Mouse (Mus musculus) midbrain, postnatal 0 days (tissue): ENCODE measurements around the gene Elmo2. TPM values are rescaled to one million over a fixed set of nuclear protein-coding genes. Genes with fewer than 3 reads are reported as not detected.

Experiments used
- ATAC-seq: fragments of 200-750 bp; cut with Nextera tagmentation; 2 replicates; pipeline ENCODE4 v1.8.0; 2017; ENCODE audit warnings: moderate number of reproducible peaks, mild to moderate bottlenecking, moderate TSS enrichment, moderate library complexity; ENCODE audit not compliant: low FRiP score
- DNase-seq: peaks from one replicate; pipeline ENCODE4 v3.0.0-alpha.2; 2015; ENCODE audit warnings: low spot score
- H3K27ac ChIP-seq: fragments of 300-500 bp; sonication (generic); 2 replicates; pipeline ENCODE4 v1.5.1; 2014; ENCODE audit warnings: low read depth, mild to moderate bottlenecking, low read length, mixed read lengths
- H3K27me3 ChIP-seq: fragments of 300-500 bp; sonication (generic); 2 replicates; pipeline ENCODE4 v1.6.1; 2014; ENCODE audit warnings: low read length, control low read depth, mixed read lengths; ENCODE audit not compliant: insufficient read depth
- H3K36me3 ChIP-seq: fragments of 300-500 bp; sonication (generic); 2 replicates; pipeline ENCODE4 v1.6.1; 2014; ENCODE audit warnings: low read length, control low read depth, mixed read lengths; ENCODE audit not compliant: insufficient read depth
- H3K4me1 ChIP-seq: fragments of 300-500 bp; sonication (generic); 2 replicates; pipeline ENCODE4 v1.6.1; 2014; ENCODE audit warnings: mild to moderate bottlenecking, control low read depth, antibody characterized with exemption, low read length, mixed read lengths; ENCODE audit not compliant: insufficient read depth
- H3K4me2 ChIP-seq: fragments of 300-500 bp; sonication (generic); 2 replicates; pipeline ENCODE4 v1.6.1; 2014; ENCODE audit warnings: low read depth, mild to moderate bottlenecking, low read length, mixed read lengths; ENCODE audit not compliant: poor library complexity, severe bottlenecking
- H3K4me3 ChIP-seq: fragments of 300-500 bp; sonication (generic); 2 replicates; pipeline ENCODE4 v1.5.1; 2014; ENCODE audit warnings: low read depth, mild to moderate bottlenecking, low read length, moderate library complexity
- H3K9ac ChIP-seq: fragments of 300-500 bp; sonication (generic); replicated peaks from 2 replicates; pipeline ENCODE4 v1.6.1; 2014; ENCODE audit warnings: mild to moderate bottlenecking, low read length, moderate library complexity, mixed read lengths; ENCODE audit not compliant: poor library complexity, severe bottlenecking
- H3K9me3 ChIP-seq: fragments of 300-500 bp; sonication (generic); 2 replicates; pipeline ENCODE4 v1.6.1; 2016; ENCODE audit warnings: low read length, control low read depth
- CTCF ChIP-seq: IDR thresholded peaks from 2 replicates; pipeline ENCODE4 v1.5.1; 2016; ENCODE audit warnings: antibody characterized with exemption, mild to moderate bottlenecking
- WGBS: fragments of 180-500 bp; shearing (Covaris S2); extraction: QIAGEN DNeasy Blood & Tissue Kit; methylation state at CpG from one replicate; pipeline ENCODE4 v1.1.7; 2014; 5-methylcytosine and 5-hydroxymethylcytosine counted together
- polyA plus RNA-seq: library from polyadenylated mRNA; unstranded; fragments of >200 nt; fragmentation: Nextera tagmentation; extraction: Ambion mirVana; gene quantifications from 2 replicates; pipeline ENCODE4 v1.2.1, GENCODE M21; 2015
- total RNA-seq: library from RNA; depleted of rRNA; stranded (reverse); fragments of >200 nt; gene quantifications from 2 replicates; pipeline ENCODE4 v1.2.3, GENCODE M21; 2014

The Elmo2 gene
- total and polyA plus RNA-seq, 2 experiments from 2014 or later: 77.2 to 99.4 TPM

GRCm38 (mm10) chr2:165351828-165352513, 25.7 kb upstream of the Elmo2 start:
- H3K9ac ChIP-seq: no peak overlapping the region
- DNase-seq (no peak), ATAC-seq (no peak)
- no peak overlapping the region for H3K27ac ChIP-seq
- H3K27me3 ChIP-seq: no peaks in the 10 kb centered on the region
- peaks cover 9% of the 10 kb centered on the region; the same call in 1 of the 2 replicates for H3K9me3 ChIP-seq
- H3K4me1 ChIP-seq: no peaks in the 10 kb centered on the region
- peaks cover 4% of the 10 kb centered on the region; the same call in 1 of the 2 replicates for H3K36me3 ChIP-seq
- 93% methylated on average over 20 of the region's 20 CpGs for WGBS
- H3K4me3 ChIP-seq: no peak overlapping the region
- TF ChIP-seq CTCF: no peak
- no peak overlapping the region for H3K4me2 ChIP-seq

- 11% methylated on average over 8 of the region's 8 CpGs for WGBS
- peaks cover 4% of the 10 kb centered on the region; the same call in 1 of the 2 replicates for H3K36me3 ChIP-seq
- no peak overlapping the region for H3K27ac ChIP-seq
- H3K27me3 ChIP-seq: no peaks in the 10 kb centered on the region
- DNase-seq (peak; percentile 84), ATAC-seq (no peak)
- H3K4me1 ChIP-seq: no peaks in the 10 kb centered on the region
- no peak overlapping the region for H3K4me3 ChIP-seq
- H3K9me3 ChIP-seq: peaks cover 9% of the 10 kb centered on the region; the same call in 1 of the 2 replicates
- peak; percentile 88 for TF ChIP-seq CTCF
- no peak overlapping the region for H3K4me2 ChIP-seq
- H3K9ac ChIP-seq: no peak overlapping the region
These were observed 23.2 kb upstream of the Elmo2 start for GRCm38 (mm10) chr2:165349466-165349865.

- H3K36me3 ChIP-seq: no peaks in the 10 kb centered on the region
- no peak overlapping the region for H3K27ac ChIP-seq
- ATAC-seq (no peak), DNase-seq (no peak)
- no peak overlapping the region for H3K9ac ChIP-seq
- H3K9me3 ChIP-seq: no peaks in the 10 kb centered on the region
- no peaks in the 10 kb centered on the region for H3K27me3 ChIP-seq
- no peak overlapping the region for H3K4me3 ChIP-seq
- TF ChIP-seq CTCF: no peak
- WGBS: 88% methylated on average over 5 of the region's 5 CpGs
- no peaks in the 10 kb centered on the region for H3K4me1 ChIP-seq
- no peak overlapping the region for H3K4me2 ChIP-seq
These were observed 19.9 kb upstream of the Elmo2 start for GRCm38 (mm10) chr2:165346180-165346579.

- Histone ChIP-seq H3K27me3 (no peaks in the 10 kb centered on the region), H3K9me3 (no peaks in the 10 kb centered on the region), H3K4me1 (no peaks in the 10 kb centered on the region), H3K36me3 (no peaks in the 10 kb centered on the region), H3K4me3 (no peak overlapping the region), H3K27ac (no peak overlapping the region), H3K4me2 (no peak overlapping the region), H3K9ac (no peak overlapping the region)
- WGBS: 7% methylated on average over 3 of the region's 3 CpGs
- DNase-seq (peak; percentile 59), ATAC-seq (no peak)
- peak; percentile 69 for TF ChIP-seq CTCF
These were observed 10.9 kb upstream of the Elmo2 start for GRCm38 (mm10) chr2:165337191-165337590.

- Histone ChIP-seq H3K27me3 (no peaks in the 10 kb centered on the region), H3K4me1 (0 out of 2 replicates have a peak, but pooled peaks cover 2% of the 10 kb centered on the region), H3K4me2 (no peak overlapping the region), H3K27ac (no peak overlapping the region), H3K36me3 (no peaks in the 10 kb centered on the region), H3K9ac (no peak overlapping the region), H3K4me3 (no peak overlapping the region), H3K9me3 (no peaks in the 10 kb centered on the region)
- DNase-seq (no peak), ATAC-seq (no peak)
- TF ChIP-seq CTCF: no peak
- 42% methylated on average over 14 of the region's 14 CpGs for WGBS
These were observed 6.4 kb upstream of the Elmo2 start for GRCm38 (mm10) chr2:165332610-165333210.

- Histone ChIP-seq H3K4me2 (no peak overlapping the region), H3K9ac (no peak overlapping the region), H3K4me1 (peaks cover 10% of the 10 kb centered on the region; the same call in 1 of the 2 replicates), H3K27ac (no peak overlapping the region), H3K36me3 (no peaks in the 10 kb centered on the region), H3K4me3 (no peak overlapping the region), H3K27me3 (no peaks in the 10 kb centered on the region), H3K9me3 (no peaks in the 10 kb centered on the region)
- DNase-seq (no peak), ATAC-seq (no peak)
- 58% methylated on average over 3 of the region's 3 CpGs for WGBS
- TF ChIP-seq CTCF: no peak
These were observed 3.4 kb upstream of the Elmo2 start for GRCm38 (mm10) chr2:165329703-165330102.
